Mouse (Mus musculus) lung, postnatal 10 days (tissue): ENCODE measurements around the gene Cemip2.

Experiments
- DNase-seq: peaks from one replicate; pipeline ENCODE4 v3.0.0; 2021

The Cemip2 gene

GRCm38 (mm10) chr19:21780663-21781062 is 2.5 kb downstream of the Cemip2 start:
- DNase-seq = peak; percentile 66

GRCm38 (mm10) chr19:21781066-21781786 is 3.1 kb downstream of the Cemip2 start:
- no peak for DNase-seq

GRCm38 (mm10) chr19:21781787-21782432 is 3.8 kb downstream of the Cemip2 start:
- no peak for DNase-seq

- no peak for DNase-seq
Measured at GRCm38 (mm10) chr19:21783717-21784116, 5.6 kb downstream of the Cemip2 start.

GRCm38 (mm10) chr19:21784331-21785131 is 6.4 kb downstream of the Cemip2 start:
- DNase-seq = peak; percentile 42

GRCm38 (mm10) chr19:21785132-21785528 is 7.0 kb downstream of the Cemip2 start:
- DNase-seq = no peak

- no peak for DNase-seq
Measured at GRCm38 (mm10) chr19:21787004-21787480, 8.9 kb downstream of the Cemip2 start.

GRCm38 (mm10) chr19:21788999-21789398 is 10.9 kb downstream of the Cemip2 start:
- no peak for DNase-seq

GRCm38 (mm10) chr19:21789676-21790075 is 11.5 kb downstream of the Cemip2 start:
- no peak for DNase-seq

GRCm38 (mm10) chr19:21791386-21791785 is 13.2 kb downstream of the Cemip2 start:
- DNase-seq = no peak

GRCm38 (mm10) chr19:21791826-21792225 is 13.7 kb downstream of the Cemip2 start:
- DNase-seq = no peak

- DNase-seq = no peak
Measured at GRCm38 (mm10) chr19:21792587-21793175, 14.5 kb downstream of the Cemip2 start.

- DNase-seq = no peak
Measured at GRCm38 (mm10) chr19:21794569-21794968, 16.4 kb downstream of the Cemip2 start.

GRCm38 (mm10) chr19:21796333-21796732 is 18.2 kb downstream of the Cemip2 start:
- no peak for DNase-seq

GRCm38 (mm10) chr19:21798700-21799099 is 20.6 kb downstream of the Cemip2 start:
- DNase-seq = no peak

GRCm38 (mm10) chr19:21799410-21800373 is 21.6 kb downstream of the Cemip2 start:
- DNase-seq = no peak

- no peak for DNase-seq
Measured at GRCm38 (mm10) chr19:21804488-21804887, 26.3 kb downstream of the Cemip2 start.

- peak; percentile 31 for DNase-seq
Measured at GRCm38 (mm10) chr19:21805305-21805704, 27.2 kb downstream of the Cemip2 start.

- no peak for DNase-seq
Measured at GRCm38 (mm10) chr19:21810135-21810534, 32.0 kb downstream of the Cemip2 start.

GRCm38 (mm10) chr19:21813560-21813959 is 35.4 kb downstream of the Cemip2 start:
- no peak for DNase-seq

- DNase-seq = peak; percentile 73
Measured at GRCm38 (mm10) chr19:21814433-21815020, 36.4 kb downstream of the Cemip2 start.
